Mouse (Mus musculus): ENCODE measurements around the gene Rps6kb1. TPM values are rescaled to one million over a fixed set of nuclear protein-coding genes. Genes with fewer than 3 reads are reported as not detected.

The Rps6kb1 gene
- polyA plus RNA-seq, 1 experiment, result 24.7 TPM

- Histone ChIP-seq H3K4me3 (ENCODE audit: insufficient read depth, low read length) (no peak overlapping the region), H3K4me1 (ENCODE audit: control insufficient read depth, insufficient read depth, low read length) (no peaks in the 10 kb centered on the region), H3K27ac (ENCODE audit: insufficient read depth, low read length) (no peak overlapping the region)
- TF ChIP-seq POLR2A (IDR thresholded peaks at IDR 0.05; ENCODE audit: extremely low read depth, insufficient read depth, low read length), result no peak
- TF ChIP-seq CTCF (IDR thresholded peaks at IDR 0.05; ENCODE audit: extremely low read depth, insufficient read depth, low read length), result no peak
These were observed 29.8 kb upstream of the Rps6kb1 start for GRCm38 (mm10) chr11:86574408-86574807.

- TF ChIP-seq CTCF (IDR thresholded peaks at IDR 0.05; ENCODE audit: extremely low read depth, insufficient read depth, low read length) (no peak), POLR2A (IDR thresholded peaks at IDR 0.05; ENCODE audit: extremely low read depth, insufficient read depth, low read length) (no peak)
- Histone ChIP-seq H3K27ac (ENCODE audit: insufficient read depth, low read length) (no peak overlapping the region), H3K4me3 (ENCODE audit: insufficient read depth, low read length) (no peak overlapping the region), H3K4me1 (ENCODE audit: control insufficient read depth, insufficient read depth, low read length) (no peaks in the 10 kb centered on the region)
These were observed 29.1 kb upstream of the Rps6kb1 start for GRCm38 (mm10) chr11:86573646-86574231.

- no peaks in the 10 kb centered on the region for H3K4me1 ChIP-seq (ENCODE audit: control insufficient read depth, insufficient read depth, low read length)
- H3K4me3 ChIP-seq (ENCODE audit: insufficient read depth, low read length), result no peak overlapping the region
- TF ChIP-seq POLR2A (IDR thresholded peaks at IDR 0.05; ENCODE audit: extremely low read depth, insufficient read depth, low read length), result no peak
- TF ChIP-seq CTCF (IDR thresholded peaks at IDR 0.05; ENCODE audit: extremely low read depth, insufficient read depth, low read length), result no peak
- no peak overlapping the region for H3K27ac ChIP-seq (ENCODE audit: insufficient read depth, low read length)
These were observed 28.0 kb upstream of the Rps6kb1 start for GRCm38 (mm10) chr11:86572623-86573022.

- Histone ChIP-seq H3K27ac (ENCODE audit: insufficient read depth, low read length) (no peak overlapping the region), H3K4me3 (ENCODE audit: insufficient read depth, low read length) (no peak overlapping the region), H3K4me1 (ENCODE audit: control insufficient read depth, insufficient read depth, low read length) (no peaks in the 10 kb centered on the region)
- no peak for TF ChIP-seq CTCF (IDR thresholded peaks at IDR 0.05; ENCODE audit: extremely low read depth, insufficient read depth, low read length)
- TF ChIP-seq POLR2A (IDR thresholded peaks at IDR 0.05; ENCODE audit: extremely low read depth, insufficient read depth, low read length), result no peak
These were observed 27.3 kb upstream of the Rps6kb1 start for GRCm38 (mm10) chr11:86571871-86572270.

- H3K27ac ChIP-seq (ENCODE audit: insufficient read depth, low read length), result no peak overlapping the region
- H3K4me3 ChIP-seq (ENCODE audit: insufficient read depth, low read length), result no peak overlapping the region
- TF ChIP-seq CTCF (IDR thresholded peaks at IDR 0.05; ENCODE audit: extremely low read depth, insufficient read depth, low read length) (no peak), POLR2A (IDR thresholded peaks at IDR 0.05; ENCODE audit: extremely low read depth, insufficient read depth, low read length) (no peak)
- H3K4me1 ChIP-seq (ENCODE audit: control insufficient read depth, insufficient read depth, low read length), result no peaks in the 10 kb centered on the region
These were observed 26.6 kb upstream of the Rps6kb1 start for GRCm38 (mm10) chr11:86571047-86571855.

- H3K4me3 ChIP-seq (ENCODE audit: insufficient read depth, low read length), result no peak overlapping the region
- H3K4me1 ChIP-seq (ENCODE audit: control insufficient read depth, insufficient read depth, low read length), result no peaks in the 10 kb centered on the region
- H3K27ac ChIP-seq (ENCODE audit: insufficient read depth, low read length), result no peak overlapping the region
- TF ChIP-seq POLR2A (IDR thresholded peaks at IDR 0.05; ENCODE audit: extremely low read depth, insufficient read depth, low read length), result no peak
- TF ChIP-seq CTCF (IDR thresholded peaks at IDR 0.05; ENCODE audit: extremely low read depth, insufficient read depth, low read length), result no peak
These were observed 25.7 kb upstream of the Rps6kb1 start for GRCm38 (mm10) chr11:86570261-86570746.

GRCm38 (mm10) chr11:86568425-86568824 lies 23.8 kb upstream of the Rps6kb1 start:
- peak; percentile 30; the same call in 1 of the 2 replicates for TF ChIP-seq CTCF (IDR thresholded peaks at IDR 0.05; ENCODE audit: extremely low read depth, insufficient read depth, low read length)
- no peak for TF ChIP-seq POLR2A (IDR thresholded peaks at IDR 0.05; ENCODE audit: extremely low read depth, insufficient read depth, low read length)
- no peaks in the 10 kb centered on the region for H3K4me1 ChIP-seq (ENCODE audit: control insufficient read depth, insufficient read depth, low read length)
- no peak overlapping the region for H3K27ac ChIP-seq (ENCODE audit: insufficient read depth, low read length)
- no peak overlapping the region for H3K4me3 ChIP-seq (ENCODE audit: insufficient read depth, low read length)

- TF ChIP-seq CTCF (IDR thresholded peaks at IDR 0.05; ENCODE audit: extremely low read depth, insufficient read depth, low read length) (no peak), POLR2A (IDR thresholded peaks at IDR 0.05; ENCODE audit: extremely low read depth, insufficient read depth, low read length) (no peak)
- Histone ChIP-seq H3K4me1 (ENCODE audit: control insufficient read depth, insufficient read depth, low read length) (no peaks in the 10 kb centered on the region), H3K27ac (ENCODE audit: insufficient read depth, low read length) (no peak overlapping the region), H3K4me3 (ENCODE audit: insufficient read depth, low read length) (no peak overlapping the region)
These were observed 13.7 kb upstream of the Rps6kb1 start for GRCm38 (mm10) chr11:86558258-86558657.

GRCm38 (mm10) chr11:86553525-86553924 lies 8.9 kb upstream of the Rps6kb1 start:
- no peaks in the 10 kb centered on the region for H3K4me1 ChIP-seq (ENCODE audit: control insufficient read depth, insufficient read depth, low read length)
- no peak overlapping the region for H3K27ac ChIP-seq (ENCODE audit: insufficient read depth, low read length)
- H3K4me3 ChIP-seq (ENCODE audit: insufficient read depth, low read length), result no peak overlapping the region
- TF ChIP-seq CTCF (IDR thresholded peaks at IDR 0.05; ENCODE audit: extremely low read depth, insufficient read depth, low read length), result no peak
- no peak for TF ChIP-seq POLR2A (IDR thresholded peaks at IDR 0.05; ENCODE audit: extremely low read depth, insufficient read depth, low read length)

- no peak overlapping the region for H3K27ac ChIP-seq (ENCODE audit: insufficient read depth, low read length)
- TF ChIP-seq POLR2A (IDR thresholded peaks at IDR 0.05; ENCODE audit: extremely low read depth, insufficient read depth, low read length) (no peak), CTCF (IDR thresholded peaks at IDR 0.05; ENCODE audit: extremely low read depth, insufficient read depth, low read length) (no peak)
These were observed 2.8 kb upstream of the Rps6kb1 start for GRCm38 (mm10) chr11:86547412-86547811.

More at GRCm38 (mm10) chr11:86547412-86547811, 2.8 kb upstream of the Rps6kb1 start:
- no peak overlapping the region for H3K4me3 ChIP-seq (ENCODE audit: insufficient read depth, low read length)
- peaks cover 2% of the 10 kb centered on the region; the same call in 1 of the 2 replicates for H3K4me1 ChIP-seq (ENCODE audit: control insufficient read depth, insufficient read depth, low read length)

Measured in cortical plate, adult 2 months (tissue).